Mouse (Mus musculus) small intestine, adult 2 months (tissue): ENCODE data around the gene Brsk2.

Source experiments
- CTCF ChIP-seq: fragments of 200-500 bp; IDR thresholded peaks from 2 replicates; pipeline ENCODE4 v1.5.1; 2012; ENCODE audit warnings: low read depth, mild to moderate bottlenecking, control low read depth, inconsistent platforms, low read length, moderate library complexity, mixed read lengths; ENCODE audit not compliant: insufficient replicate concordance, insufficient read length; ENCODE audit errors: extremely low read depth
- POLR2A ChIP-seq: fragments of 200-500 bp; IDR thresholded peaks from 2 replicates; pipeline ENCODE4 v1.6.1; 2012; ENCODE audit warnings: low read depth, mild to moderate bottlenecking, control low read depth, inconsistent platforms, low read length, moderate library complexity

DNA sequence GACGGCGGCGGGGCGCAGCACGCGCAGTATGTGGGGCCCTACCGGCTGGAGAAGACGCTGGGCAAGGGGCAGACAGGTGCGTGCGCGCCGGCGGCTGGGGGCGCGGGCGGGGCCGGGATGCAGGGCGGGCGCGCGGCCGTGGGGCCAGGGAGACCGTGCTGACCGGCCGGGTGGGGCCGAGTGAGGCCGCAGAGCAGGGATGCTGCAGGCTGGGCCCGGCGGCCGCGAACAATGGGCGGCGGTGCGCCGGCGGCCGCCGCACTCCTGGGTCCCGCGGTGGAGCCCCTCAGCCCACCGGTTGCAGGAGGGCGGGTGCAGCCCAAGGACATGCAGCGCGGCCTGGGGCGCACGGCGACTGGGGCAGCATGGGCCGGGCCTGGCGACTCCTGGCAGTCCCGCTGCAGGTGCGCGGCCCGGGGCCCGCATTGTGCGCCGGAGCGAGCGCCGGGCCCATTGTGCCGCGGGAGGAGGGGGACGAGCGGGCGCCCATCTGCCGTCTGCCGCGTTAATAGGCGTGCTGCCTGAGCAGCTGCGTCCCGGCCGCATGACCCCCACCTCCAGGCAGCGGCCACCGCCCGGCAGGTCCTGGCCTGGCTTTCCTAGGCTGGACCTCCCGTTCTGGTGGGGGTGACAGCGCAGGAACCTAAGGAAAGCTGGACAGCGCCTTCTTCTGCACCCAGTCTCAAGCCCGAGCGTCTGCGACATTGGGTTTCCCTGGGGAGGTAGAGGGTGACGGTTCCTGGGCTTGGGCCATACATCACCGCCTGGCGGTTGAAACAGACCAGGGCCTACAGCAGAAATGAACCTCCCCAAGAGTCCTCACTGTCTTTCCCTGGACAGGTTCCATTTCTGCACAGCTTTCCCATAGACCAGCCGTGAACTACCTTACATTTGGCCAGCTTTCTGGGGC is 808 bp downstream of the Brsk2 start:
- no peak for TF ChIP-seq CTCF
- no peak for TF ChIP-seq POLR2A
